Mouse (Mus musculus): ENCODE data around the gene Ppara.

DNA sequence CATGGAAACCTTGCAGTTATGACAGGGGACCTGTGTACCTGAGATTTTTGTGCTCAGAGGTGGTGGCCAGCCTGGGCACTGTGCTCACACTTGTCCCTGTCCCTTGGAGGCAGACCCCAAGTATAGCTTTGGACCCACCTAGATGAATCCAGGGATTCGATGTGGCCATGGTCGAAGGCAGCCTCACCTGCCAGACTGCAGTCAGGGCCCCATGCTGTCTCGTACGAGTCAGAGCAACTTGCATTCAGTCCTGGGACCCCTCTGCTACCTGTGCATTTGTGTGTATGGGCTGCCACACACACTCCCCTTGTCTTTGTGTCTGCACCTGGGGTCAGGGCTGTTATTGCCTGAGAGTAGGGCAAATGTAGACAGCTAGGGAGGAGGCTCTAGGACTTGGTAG, 39.5 kb upstream of the Ppara start:
- TF ChIP-seq EP300 (IDR thresholded peaks at IDR 0.05; ENCODE audit: insufficient read depth, low read depth, low read length), result no peak
- TF ChIP-seq CTCF (IDR thresholded peaks at IDR 0.05), result no peak
